Mouse (Mus musculus) embryonic facial prominence, embryonic 11.5 days (tissue): ENCODE results near the gene Gen1. TPM values are rescaled to one million over a fixed set of nuclear protein-coding genes. Genes with fewer than 3 reads are reported as not detected.

Source experiments
- ATAC-seq: fragments of 200-750 bp; cut with Nextera tagmentation; replicated peaks from 2 replicates; pipeline ENCODE4 v1.8.0; 2017; ENCODE audit warnings: low read depth; ENCODE audit not compliant: insufficient number of reproducible peaks, low FRiP score, low TSS enrichment
- DNase-seq: peaks from one replicate; pipeline ENCODE4 v3.0.0-alpha.2; 2015; ENCODE audit warnings: low spot score
- H3K27ac ChIP-seq: fragments of 300-500 bp; sonication (generic); replicated peaks from 2 replicates; pipeline ENCODE4 v1.5.1; 2014; ENCODE audit warnings: mild to moderate bottlenecking, low read depth, low read length, control low read depth
- H3K27me3 ChIP-seq: fragments of 300-500 bp; sonication (generic); 2 replicates; pipeline ENCODE4 v1.6.1; 2014; ENCODE audit warnings: mild to moderate bottlenecking, low read length, moderate library complexity, mixed read lengths; ENCODE audit not compliant: control insufficient read depth, insufficient read depth
- H3K36me3 ChIP-seq: fragments of 300-500 bp; sonication (generic); replicated peaks from 2 replicates; pipeline ENCODE4 v1.6.1; 2014; ENCODE audit warnings: low read depth, mild to moderate bottlenecking, low read length, moderate library complexity, mixed read lengths; ENCODE audit not compliant: control insufficient read depth, insufficient read depth
- H3K4me1 ChIP-seq: fragments of 300-500 bp; sonication (generic); 2 replicates; pipeline ENCODE4 v1.6.1; 2014; ENCODE audit warnings: low read length, mixed read lengths; ENCODE audit not compliant: control insufficient read depth, insufficient read depth
- H3K4me2 ChIP-seq: fragments of 300-500 bp; sonication (generic); 2 replicates; pipeline ENCODE4 v1.6.1; 2014; ENCODE audit warnings: low read depth, mild to moderate bottlenecking, control low read depth, low read length, moderate library complexity
- H3K4me3 ChIP-seq: fragments of 300-500 bp; sonication (generic); 2 replicates; pipeline ENCODE4 v1.5.1; 2014; ENCODE audit warnings: low read depth, low read length, control low read depth
- H3K9ac ChIP-seq: fragments of 300-500 bp; sonication (generic); replicated peaks from 2 replicates; pipeline ENCODE4 v1.6.1; 2014; ENCODE audit warnings: mild to moderate bottlenecking, control low read depth, low read length
- H3K9me3 ChIP-seq: fragments of 300-500 bp; sonication (generic); replicated peaks from 2 replicates; pipeline ENCODE4 v1.6.1; 2016; ENCODE audit warnings: mild to moderate bottlenecking, low read length, inconsistent platforms, mixed read lengths; ENCODE audit not compliant: control insufficient read depth
- WGBS: fragments of 180-500 bp; shearing (Covaris S2); extraction: QIAGEN DNeasy Blood & Tissue Kit; methylation state at CpG from one replicate; pipeline ENCODE4 v1.1.7; 2014; 5-methylcytosine and 5-hydroxymethylcytosine counted together
- polyA plus RNA-seq: library from polyadenylated mRNA; unstranded; fragments of >200 nt; fragmentation: Nextera tagmentation; extraction: Ambion mirVana; gene quantifications from 2 replicates; pipeline ENCODE4 v1.2.1, GENCODE M21; 2014

Gen1 gene
- polyA plus RNA-seq, 1 experiment from 2014 or later, result 16.8 TPM

GRCm38 (mm10) chr12:11209636-11210035 is 56.0 kb downstream of the Gen1 start:
- no peaks in the 10 kb centered on the region for H3K27me3 ChIP-seq
- H3K9me3 ChIP-seq, result no peaks in the 10 kb centered on the region
- no peak overlapping the region for H3K4me2 ChIP-seq
- H3K4me3 ChIP-seq, result no peak overlapping the region
- no peak for DNase-seq
- no peaks in the 10 kb centered on the region for H3K4me1 ChIP-seq
- H3K9ac ChIP-seq, result no peak overlapping the region
- no peak overlapping the region for H3K27ac ChIP-seq
- H3K36me3 ChIP-seq, result no peaks in the 10 kb centered on the region
- no peak for ATAC-seq
- WGBS, result 82% methylated on average over 5 of the region's 5 CpGs

- no peak within 1 kb of the TSS for H3K4me2 ChIP-seq
- H3K9me3 ChIP-seq, result no peaks in the 10 kb centered on the region
- no peaks in the 10 kb centered on the region for H3K36me3 ChIP-seq
- H3K27me3 ChIP-seq, result no peaks in the 10 kb centered on the region
- no peak for DNase-seq
- no peak within 1 kb of the TSS for H3K4me3 ChIP-seq
- H3K4me1 ChIP-seq, result no peaks in the 10 kb centered on the region
- 50% methylated on average over 5 of the region's 5 CpGs for WGBS
- no peak within 1 kb of the TSS for H3K9ac ChIP-seq
- ATAC-seq, result no peak
- no peak within 1 kb of the TSS for H3K27ac ChIP-seq
Observed at GRCm38 (mm10) chr12:11208872-11209271, 56.7 kb downstream of the Gen1 start, which contains the start of gene Msgn1. Gene Msgn1 (minus strand): TSS chr12:11208972.

GRCm38 (mm10) chr12:11206321-11206720 is 59.3 kb downstream of the Gen1 start:
- 80% methylated on average over 4 of the region's 4 CpGs for WGBS

GRCm38 (mm10) chr12:11203694-11204665 is 61.6 kb downstream of the Gen1 start:
- ATAC-seq (no peak), DNase-seq (no peak)
- Histone ChIP-seq H3K27me3 (no peaks in the 10 kb centered on the region), H3K9ac (no peak overlapping the region), H3K27ac (no peak overlapping the region), H3K4me3 (no peak overlapping the region), H3K36me3 (no peaks in the 10 kb centered on the region), H3K4me2 (no peak overlapping the region), H3K4me1 (no peaks in the 10 kb centered on the region), H3K9me3 (no peaks in the 10 kb centered on the region)
- WGBS, result 78% methylated on average over 18 of the region's 18 CpGs

More at GRCm38 (mm10) chr12:11206321-11206720, 59.3 kb downstream of the Gen1 start:
- Histone ChIP-seq H3K4me2 (no peak overlapping the region), H3K4me3 (no peak overlapping the region), H3K9ac (no peak overlapping the region), H3K27ac (no peak overlapping the region), H3K27me3 (no peaks in the 10 kb centered on the region), H3K36me3 (no peaks in the 10 kb centered on the region), H3K4me1 (no peaks in the 10 kb centered on the region), H3K9me3 (no peaks in the 10 kb centered on the region)
- DNase-seq, result no peak
- no peak for ATAC-seq

- Histone ChIP-seq H3K4me3 (no peak overlapping the region), H3K4me2 (no peak overlapping the region), H3K27ac (no peak overlapping the region), H3K9ac (no peak overlapping the region), H3K36me3 (no peaks in the 10 kb centered on the region), H3K9me3 (no peaks in the 10 kb centered on the region), H3K27me3 (no peaks in the 10 kb centered on the region), H3K4me1 (no peaks in the 10 kb centered on the region)
- 92% methylated on average over 8 of the region's 8 CpGs for WGBS
- no peak for ATAC-seq
- no peak for DNase-seq
Observed at GRCm38 (mm10) chr12:11202476-11202875, 63.1 kb downstream of the Gen1 start.

- ATAC-seq (no peak), DNase-seq (no peak)
- Histone ChIP-seq H3K9ac (no peak overlapping the region), H3K27ac (no peak overlapping the region), H3K27me3 (no peaks in the 10 kb centered on the region), H3K4me1 (no peaks in the 10 kb centered on the region), H3K36me3 (no peaks in the 10 kb centered on the region), H3K4me3 (no peak overlapping the region), H3K4me2 (no peak overlapping the region), H3K9me3 (no peaks in the 10 kb centered on the region)
- WGBS, result 94% methylated on average over 12 of the region's 12 CpGs
Observed at GRCm38 (mm10) chr12:11200711-11201110, 64.9 kb downstream of the Gen1 start.

- ATAC-seq, result no peak
- Histone ChIP-seq H3K27me3 (no peaks in the 10 kb centered on the region), H3K9ac (no peak overlapping the region), H3K36me3 (no peaks in the 10 kb centered on the region), H3K9me3 (no peaks in the 10 kb centered on the region), H3K27ac (no peak overlapping the region), H3K4me1 (no peaks in the 10 kb centered on the region), H3K4me3 (no peak overlapping the region), H3K4me2 (no peak overlapping the region)
- 26% methylated on average over 2 of the region's 2 CpGs for WGBS
- DNase-seq, result no peak
Observed at GRCm38 (mm10) chr12:11198551-11198950, 67.0 kb downstream of the Gen1 start.

- ATAC-seq, result 0 out of 2 replicates have a peak, but pooled peaks have one; percentile 46
- Histone ChIP-seq H3K27me3 (no peaks in the 10 kb centered on the region), H3K9ac (no peak overlapping the region), H3K27ac (no peak overlapping the region), H3K9me3 (no peaks in the 10 kb centered on the region), H3K4me2 (no peak overlapping the region), H3K4me1 (no peaks in the 10 kb centered on the region), H3K4me3 (no peak overlapping the region), H3K36me3 (no peaks in the 10 kb centered on the region)
- DNase-seq, result peak; percentile 15
- 38% methylated on average over 4 of the region's 4 CpGs for WGBS
Observed at GRCm38 (mm10) chr12:11198026-11198425, 67.6 kb downstream of the Gen1 start.
